In the genomic region with DNA sequence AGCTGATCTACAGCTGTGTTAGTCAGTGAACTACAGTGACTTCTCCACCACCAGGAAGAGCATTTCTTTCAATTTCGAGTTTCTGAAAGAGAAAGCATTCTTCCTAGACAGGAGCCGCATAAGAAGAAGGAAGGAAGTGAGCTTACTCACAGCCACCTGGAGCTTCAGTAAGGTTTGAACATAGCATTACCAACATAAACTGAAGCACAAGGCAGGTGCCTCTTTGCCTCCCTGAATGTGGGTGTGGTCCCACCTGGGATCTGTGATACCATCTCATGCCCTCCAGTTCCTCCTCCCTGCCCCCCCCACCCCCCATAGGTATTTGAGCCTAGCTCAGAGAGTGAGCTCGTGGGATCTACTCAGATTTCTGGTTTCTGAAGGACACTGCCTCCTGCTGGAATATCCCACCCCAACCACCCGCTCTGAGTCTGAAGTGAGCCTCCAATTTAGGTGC, we compare ENCODE assay signal across 11 mouse cellular contexts. TPM values are rescaled to one million over a fixed set of nuclear protein-coding genes. Genes with fewer than 3 reads are reported as not detected.
DNase-seq lines count a peak whose midpoint lies in the region; ATAC-seq and TF ChIP-seq lines count a peak whose summit lies in the region.
"Had no signal": no experiment of that assay in that cellular context is flagged by ENCODE, and none has a peak within 500 bp of the region (broad histone marks: within the 10 kb centered on the region; RNA-seq: fewer than 3 reads in every experiment).

No protein-coding gene starts in this region.

- no peaks in the 10 kb centered on the region for H3K4me1 ChIP-seq in intestine, postnatal 0 days (replicated peaks; ENCODE audit: control insufficient read depth, insufficient read depth, low read length)
- H3K4me1 ChIP-seq in intestine, embryonic 16.5 days (ENCODE audit: control insufficient read depth, insufficient read depth, low read length) = peaks cover 4% of the 10 kb centered on the region; the same call in 1 of the 2 replicates
- H3K4me1 ChIP-seq in bone marrow macrophage, adult 2 months (ENCODE audit: control insufficient read depth, insufficient read depth, low read length) = peaks cover 30% of the 10 kb centered on the region
- H3K4me1 ChIP-seq in small intestine, adult 2 months (ENCODE audit: control insufficient read depth, insufficient read depth, insufficient read length, low read length) = peaks cover 12% of the 10 kb centered on the region

- TF ChIP-seq POLR2A in bone marrow macrophage, adult 2 months (IDR thresholded peaks at IDR 0.05; ENCODE audit: borderline replicate concordance, low read depth, low read length) = no peak
- TF ChIP-seq POLR2A in small intestine, adult 2 months (IDR thresholded peaks at IDR 0.05; ENCODE audit: low read depth, low read length) = no peak

- H3K27ac ChIP-seq in intestine, postnatal 0 days (ENCODE audit: low read depth, low read length) = no peak overlapping the region
- H3K27ac ChIP-seq in intestine, embryonic 16.5 days (ENCODE audit: low read length) = no peak overlapping the region
- H3K27ac ChIP-seq in bone marrow macrophage, adult 2 months (ENCODE audit: insufficient read depth, low read depth, low read length) = peak overlapping the region; percentile 47
- H3K27ac ChIP-seq in small intestine, adult 2 months (ENCODE audit: insufficient read depth, low read depth, low read length) = peak overlapping the region; percentile 59; the same call in 1 of the 2 replicates
- H3K27ac ChIP-seq: left cerebral cortex, adult 2 months; lung, embryonic 15.5 days had no signal

- WGBS in intestine, postnatal 0 days = 42% methylated on average over 4 of the region's 4 CpGs
- WGBS in intestine, embryonic 16.5 days = 62% methylated on average over 4 of the region's 4 CpGs
- 31% methylated on average over 4 of the region's 4 CpGs for WGBS in small intestine, adult 2 months

- DNase-seq in CD4-positive, CD25-positive, alpha-beta regulatory T cell, adult 2 months (ENCODE audit: low read depth, low spot score) = peak; percentile 64
- DNase-seq in cerebellum, adult 9-10 months = no peak
- no peak for DNase-seq in left cerebral cortex, adult 11 months (ENCODE audit: low spot score)
- no peak for DNase-seq in testis, postnatal 14 days (ENCODE audit: low spot score)

- H3K9me3 ChIP-seq in intestine, postnatal 0 days (ENCODE audit: control insufficient read depth) = no peaks in the 10 kb centered on the region
- H3K9me3 ChIP-seq in intestine, embryonic 16.5 days (ENCODE audit: control insufficient read depth, low read length) = no peaks in the 10 kb centered on the region
- H3K9me3 ChIP-seq: lung, embryonic 15.5 days had no signal

- no peaks in the 10 kb centered on the region for H3K27me3 ChIP-seq in intestine, postnatal 0 days (replicated peaks; ENCODE audit: control insufficient read depth, insufficient read depth, low read length)
- no peaks in the 10 kb centered on the region for H3K27me3 ChIP-seq in intestine, embryonic 16.5 days (replicated peaks; ENCODE audit: control insufficient read depth, insufficient read depth, low read length)
- no peaks in the 10 kb centered on the region for H3K27me3 ChIP-seq in small intestine, adult 2 months (ENCODE audit: control insufficient read depth, insufficient read depth, low read length)
- H3K27me3 ChIP-seq: lung, embryonic 15.5 days had no signal

- H3K4me2 ChIP-seq in intestine, postnatal 0 days (replicated peaks; ENCODE audit: low read depth) = no peak overlapping the region
- no peak overlapping the region for H3K4me2 ChIP-seq in intestine, embryonic 16.5 days (ENCODE audit: low read depth, low read length)
- H3K4me2 ChIP-seq: lung, embryonic 15.5 days had no signal

- TF ChIP-seq CTCF in intestine, postnatal 0 days (IDR thresholded peaks at IDR 0.05; ENCODE audit: low read depth) = peak; percentile 39; the same call in 1 of the 2 replicates
- no peak for TF ChIP-seq CTCF in bone marrow macrophage, adult 2 months (IDR thresholded peaks at IDR 0.05; ENCODE audit: low read depth, low read length)
- TF ChIP-seq CTCF in small intestine, adult 2 months (IDR thresholded peaks at IDR 0.05; ENCODE audit: extremely low read depth, insufficient read length, insufficient replicate concordance, low read depth, low read length) = no peak

- H3K4me3 ChIP-seq in intestine, postnatal 0 days (ENCODE audit: low read depth, low read length) = no peak overlapping the region
- H3K4me3 ChIP-seq in intestine, embryonic 16.5 days (ENCODE audit: low read length) = no peak overlapping the region
- H3K4me3 ChIP-seq in bone marrow macrophage, adult 2 months (ENCODE audit: insufficient read depth, low read length) = no peak overlapping the region
- no peak overlapping the region for H3K4me3 ChIP-seq in small intestine, adult 2 months (ENCODE audit: low read depth, low read length)
- H3K4me3 ChIP-seq: left cerebral cortex, adult 2 months; lung, embryonic 15.5 days had no signal

- H3K36me3 ChIP-seq in intestine, postnatal 0 days (ENCODE audit: control insufficient read depth, insufficient read depth) = no peaks in the 10 kb centered on the region
- no peaks in the 10 kb centered on the region for H3K36me3 ChIP-seq in intestine, embryonic 16.5 days (ENCODE audit: control insufficient read depth, insufficient read depth, low read length)
- no peaks in the 10 kb centered on the region for H3K36me3 ChIP-seq in small intestine, adult 2 months (ENCODE audit: control insufficient read depth, insufficient read depth, low read length)
- H3K36me3 ChIP-seq: lung, embryonic 15.5 days had no signal

- no peak overlapping the region for H3K9ac ChIP-seq in intestine, postnatal 0 days (ENCODE audit: low read depth, low read length)
- no peak overlapping the region for H3K9ac ChIP-seq in intestine, embryonic 16.5 days (ENCODE audit: low read depth, low read length)
- H3K9ac ChIP-seq: lung, embryonic 15.5 days had no signal

- ATAC-seq in intestine, postnatal 0 days = no peak
- ATAC-seq in intestine, embryonic 16.5 days = no peak
- ATAC-seq: midbrain, embryonic 16.5 days had no signal

RNA-seq across cellular contexts. Expression of a gene that starts 7.0 kb away (rescaled TPM):
- polyA plus RNA-seq in intestine, postnatal 0 days (2015; fragmentation: Nextera tagmentation; extraction: Ambion mirVana) = 42.6 and 43.3 TPM in 2 replicates
- 36.0 and 38.9 TPM in 2 replicates for polyA plus RNA-seq in intestine, embryonic 16.5 days (2015; fragmentation: Nextera tagmentation; extraction: Ambion mirVana)
- 36.5 and 36.9 TPM in 2 replicates for polyA plus RNA-seq in bone marrow macrophage, adult 2 months (2012; ENCODE audit: insufficient read depth, insufficient read length, missing spikeins)
- polyA plus RNA-seq in small intestine, adult 2 months (2012; rRNA removed) = 46.0 and 101 TPM in 2 replicates

RNA-seq across cellular contexts. Expression of a gene that starts 39.3 kb away (rescaled TPM):
- polyA plus RNA-seq in intestine, postnatal 0 days (2015; fragmentation: Nextera tagmentation; extraction: Ambion mirVana) = 23.6 and 26.3 TPM in 2 replicates
- 44.4 and 45.5 TPM in 2 replicates for polyA plus RNA-seq in intestine, embryonic 16.5 days (2015; fragmentation: Nextera tagmentation; extraction: Ambion mirVana)
- 47.2 and 51.1 TPM in 2 replicates for polyA plus RNA-seq in bone marrow macrophage, adult 2 months (2012; ENCODE audit: insufficient read depth, insufficient read length, missing spikeins)
- polyA plus RNA-seq in small intestine, adult 2 months (2012; rRNA removed) = 63.2 and 107 TPM in 2 replicates

RNA-seq across cellular contexts. Expression of a gene that starts 39.4 kb away (rescaled TPM):
- 17.7 and 18.4 TPM in 2 replicates for polyA plus RNA-seq in intestine, postnatal 0 days (2015; fragmentation: Nextera tagmentation; extraction: Ambion mirVana)
- 33.0 and 37.0 TPM in 2 replicates for polyA plus RNA-seq in intestine, embryonic 16.5 days (2015; fragmentation: Nextera tagmentation; extraction: Ambion mirVana)
- 23.4 and 25.5 TPM in 2 replicates for polyA plus RNA-seq in bone marrow macrophage, adult 2 months (2012; ENCODE audit: insufficient read depth, insufficient read length, missing spikeins)
- 6.9 and 10.4 TPM in 2 replicates for polyA plus RNA-seq in small intestine, adult 2 months (2012; rRNA removed)

Comparison
In these comparisons a context has a peak if more than half of its experiments do, and no peak if none do; other contexts are left out.
1. H3K27ac ChIP-seq: peak in bone marrow macrophage, adult 2 months (single experiment) and small intestine, adult 2 months (single experiment); none in intestine, postnatal 0 days (single experiment) and intestine, embryonic 16.5 days (single experiment).